8 mouse cellular contexts compared by ENCODE assay signal in the genomic region with DNA sequence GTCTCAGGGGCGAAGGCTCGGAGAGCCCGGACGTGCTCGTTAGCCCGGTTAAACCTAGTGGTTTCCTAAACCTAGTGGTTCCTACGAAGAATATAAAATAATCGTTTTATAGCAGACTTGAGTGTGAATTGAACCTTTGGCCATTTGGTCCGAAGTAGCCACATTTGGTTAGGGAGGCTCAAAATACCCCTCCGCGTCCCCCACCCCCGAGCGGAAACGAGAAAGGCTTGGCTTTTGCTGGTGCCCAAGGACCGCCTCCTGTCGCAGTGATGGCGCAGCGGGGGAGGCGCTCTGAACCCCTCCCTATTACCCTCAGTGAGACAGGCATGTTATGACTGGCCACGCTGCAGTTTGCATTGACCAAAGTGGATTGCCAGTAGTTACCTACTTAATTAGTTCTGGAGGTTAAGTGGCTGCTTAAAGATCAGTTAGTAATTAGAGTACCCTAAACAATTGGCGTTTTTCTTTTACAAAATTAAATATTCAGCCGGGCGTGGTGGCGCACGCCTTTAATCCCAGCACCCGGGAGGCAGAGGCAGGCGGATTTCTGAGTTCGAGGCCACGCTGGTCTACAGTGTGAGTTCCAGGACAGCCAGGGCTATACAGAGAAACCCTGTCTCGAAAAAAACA. TPM values are rescaled to one million over a fixed set of nuclear protein-coding genes. Genes with fewer than 3 reads are reported as not detected.
DNase-seq lines count a peak whose midpoint lies in the region; ATAC-seq and TF ChIP-seq lines count a peak whose summit lies in the region.

No protein-coding gene starts in this region.

- H3K9ac ChIP-seq in heart, embryonic 14.5 days (ENCODE audit: low read length): peak overlapping the region; percentile 89
- peak overlapping the region; percentile 92 for H3K9ac ChIP-seq in liver, embryonic 14.5 days (replicated peaks)
- H3K9ac ChIP-seq in stomach, embryonic 16.5 days (ENCODE audit: low read length): peak overlapping the region; percentile 97

- peak; percentile 92 for DNase-seq in CD4-positive, CD25-positive, alpha-beta regulatory T cell, adult 2 months (ENCODE audit: low read depth, low spot score)
- DNase-seq in kidney, postnatal 14 days: peak; percentile 88
- DNase-seq in liver, embryonic 14.5 days (ENCODE audit: low read depth in 3 of 3, low spot score in 3 of 3): peak; percentile 64 to 69 (median 65)
- DNase-seq in neural tube, embryonic 10.5 days (ENCODE audit: extremely low spot score, low spot score): peak; percentile 66

- H3K4me2 ChIP-seq in heart, embryonic 14.5 days (ENCODE audit: low read length): peak overlapping the region; percentile 99
- H3K4me2 ChIP-seq in liver, embryonic 14.5 days (ENCODE audit: low read depth): peak overlapping the region; percentile 97
- peak overlapping the region; percentile 95 for H3K4me2 ChIP-seq in stomach, embryonic 16.5 days (ENCODE audit: low read depth, low read length)

- peak overlapping the region; percentile 91 for H3K4me3 ChIP-seq in brown adipose tissue, adult 24 weeks (ENCODE audit: insufficient read depth, low read depth, low read length)
- peak overlapping the region; percentile 63 to 84 for H3K4me3 ChIP-seq in heart, embryonic 14.5 days (ENCODE audit: control insufficient read depth in 1 of 2, insufficient read depth in 1 of 2, low read depth in 1 of 2, low read length in 2 of 2)
- H3K4me3 ChIP-seq in liver, embryonic 14.5 days (ENCODE audit: insufficient read depth in 1 of 2, low read depth in 2 of 2, low read length in 2 of 2): peak overlapping the region; percentile 89 to 90
- peak overlapping the region; percentile 98 for H3K4me3 ChIP-seq in stomach, embryonic 16.5 days (replicated peaks; ENCODE audit: low read length)

- 1% methylated on average over 30 of the region's 30 CpGs for WGBS in heart, embryonic 14.5 days
- WGBS in liver, embryonic 14.5 days (ENCODE audit: insufficient replicate concordance): under 1% methylated on average over 30 of the region's 30 CpGs
- WGBS in stomach, embryonic 16.5 days: under 1% methylated on average over 30 of the region's 30 CpGs

- ATAC-seq in erythroid progenitor cell, adult 5-6 weeks (replicated peaks; ENCODE audit: low FRiP score, poor library complexity, severe bottlenecking): peak; percentile 83
- ATAC-seq in heart, embryonic 14.5 days (ENCODE audit: insufficient number of reproducible peaks, insufficient read depth, low FRiP score, low read depth): peak; percentile 45; the same call in 1 of the 2 replicates
- ATAC-seq in liver, embryonic 14.5 days (ENCODE audit: insufficient read depth): peak; percentile 64
- peak; percentile 38; the same call in 1 of the 2 replicates for ATAC-seq in stomach, embryonic 16.5 days (ENCODE audit: insufficient read depth, low FRiP score)

- H3K4me1 ChIP-seq in brown adipose tissue, adult 24 weeks (ENCODE audit: control insufficient read depth, insufficient read depth, insufficient read length, low read length): peaks cover 6% of the 10 kb centered on the region; the same call in 1 of the 2 replicates
- H3K4me1 ChIP-seq in heart, embryonic 14.5 days (ENCODE audit: control insufficient read depth in 2 of 2, insufficient read depth in 2 of 2, low read length in 2 of 2): peaks cover 7 to 28% of the 10 kb centered on the region in 2 experiments
- peaks cover 11 to 15% of the 10 kb centered on the region in 2 experiments for H3K4me1 ChIP-seq in liver, embryonic 14.5 days (replicated peaks; ENCODE audit: control insufficient read depth in 2 of 2, insufficient read depth in 2 of 2, low read length in 1 of 2)
- H3K4me1 ChIP-seq in stomach, embryonic 16.5 days (ENCODE audit: control insufficient read depth, insufficient read depth, low read length): peaks cover 18% of the 10 kb centered on the region

- peaks cover 45% of the 10 kb centered on the region for H3K36me3 ChIP-seq in heart, embryonic 14.5 days (ENCODE audit: control insufficient read depth, insufficient read depth, low read length)
- peaks cover 38% of the 10 kb centered on the region for H3K36me3 ChIP-seq in liver, embryonic 14.5 days (replicated peaks; ENCODE audit: control insufficient read depth, insufficient read depth, low read depth)
- peaks cover 8% of the 10 kb centered on the region; the same call in 1 of the 2 replicates for H3K36me3 ChIP-seq in stomach, embryonic 16.5 days (ENCODE audit: control insufficient read depth, insufficient read depth, low read length)

- TF ChIP-seq EP300 in liver, embryonic 14.5 days (IDR thresholded peaks at IDR 0.05; ENCODE audit: low read depth): no peak

- TF ChIP-seq CTCF in liver, embryonic 14.5 days (IDR thresholded peaks at IDR 0.05; ENCODE audit: low read depth): no peak

- no peaks in the 10 kb centered on the region for H3K9me3 ChIP-seq in heart, embryonic 14.5 days (ENCODE audit: control insufficient read depth, low read length)
- peaks cover 20% of the 10 kb centered on the region for H3K9me3 ChIP-seq in liver, embryonic 14.5 days (ENCODE audit: control insufficient read depth, low read length)
- no peaks in the 10 kb centered on the region for H3K9me3 ChIP-seq in stomach, embryonic 16.5 days (replicated peaks; ENCODE audit: control insufficient read depth, low read length)

- H3K27me3 ChIP-seq in heart, embryonic 14.5 days (ENCODE audit: control insufficient read depth, insufficient read depth, low read length): no peaks in the 10 kb centered on the region
- H3K27me3 ChIP-seq in liver, embryonic 14.5 days (ENCODE audit: control insufficient read depth, insufficient read depth, low read length): no peaks in the 10 kb centered on the region
- H3K27me3 ChIP-seq in stomach, embryonic 16.5 days (ENCODE audit: control insufficient read depth, insufficient read depth, low read length): no peaks in the 10 kb centered on the region

- H3K27ac ChIP-seq in brown adipose tissue, adult 24 weeks (replicated peaks; ENCODE audit: low read depth, low read length): peak overlapping the region; percentile 76
- H3K27ac ChIP-seq in heart, embryonic 14.5 days (replicated peaks in 1 of 2; ENCODE audit: control insufficient read depth in 1 of 2, insufficient read depth in 1 of 2, low read depth in 2 of 2, low read length in 2 of 2): peak overlapping the region; percentile 95 to 96
- peak overlapping the region; percentile 94 for H3K27ac ChIP-seq in liver, embryonic 14.5 days
- peak overlapping the region; percentile 99 for H3K27ac ChIP-seq in stomach, embryonic 16.5 days (ENCODE audit: low read length)

RNA-seq across cellular contexts. Expression of gene Ppia, which starts 1.3 kb away (rescaled TPM):
- polyA plus RNA-seq in brown adipose tissue, adult 24 weeks (2012; ENCODE audit: insufficient read depth, insufficient read length, missing spikeins): 1,997 and 2,277 TPM in 2 replicates
- total RNA-seq in erythroid progenitor cell, adult 5-6 weeks (2015; ENCODE audit: low replicate concordance): 1,149 and 1,152 TPM in 2 replicates
- total RNA-seq in erythroid progenitor cell, adult 5-6 weeks (2017; ENCODE audit: low replicate concordance): 288 and 328 TPM in 2 replicates
- 4,253 and 4,441 TPM in 2 replicates for polyA plus RNA-seq in heart, embryonic 14.5 days (2014; fragmentation: Nextera tagmentation; extraction: Ambion mirVana)
- polyA plus RNA-seq in liver, embryonic 14.5 days (2012; rRNA removed): 1,485 and 1,780 TPM in 2 replicates
- polyA plus RNA-seq in liver, embryonic 14.5 days (2014; fragmentation: Nextera tagmentation; extraction: Ambion mirVana): 3,165 and 3,291 TPM in 2 replicates
- 4,720 and 4,955 TPM in 2 replicates for polyA plus RNA-seq in stomach, embryonic 16.5 days (2015; fragmentation: Nextera tagmentation; extraction: Ambion mirVana)

RNA-seq across cellular contexts. Expression of gene Zmiz2, which starts 27.6 kb away (rescaled TPM):
- polyA plus RNA-seq in brown adipose tissue, adult 24 weeks (2012; ENCODE audit: insufficient read depth, insufficient read length, missing spikeins): 20.4 and 25.1 TPM in 2 replicates
- total RNA-seq in erythroid progenitor cell, adult 5-6 weeks (2015; ENCODE audit: low replicate concordance): 16.6 and 17.6 TPM in 2 replicates
- 5.1 and 7.8 TPM in 2 replicates for total RNA-seq in erythroid progenitor cell, adult 5-6 weeks (2017; ENCODE audit: low replicate concordance)
- polyA plus RNA-seq in heart, embryonic 14.5 days (2014; fragmentation: Nextera tagmentation; extraction: Ambion mirVana): 8.2 and 9.1 TPM in 2 replicates
- polyA plus RNA-seq in liver, embryonic 14.5 days (2012; rRNA removed): 7.3 and 9.4 TPM in 2 replicates
- 3.9 and 4.1 TPM in 2 replicates for polyA plus RNA-seq in liver, embryonic 14.5 days (2014; fragmentation: Nextera tagmentation; extraction: Ambion mirVana)
- polyA plus RNA-seq in stomach, embryonic 16.5 days (2015; fragmentation: Nextera tagmentation; extraction: Ambion mirVana): 9.8 and 10.2 TPM in 2 replicates

RNA-seq across cellular contexts. Expression of gene H2afv, which starts 27.7 kb away (rescaled TPM):
- polyA plus RNA-seq in brown adipose tissue, adult 24 weeks (2012; ENCODE audit: insufficient read depth, insufficient read length, missing spikeins): 54.3 and 66.3 TPM in 2 replicates
- 180 and 209 TPM in 2 replicates for total RNA-seq in erythroid progenitor cell, adult 5-6 weeks (2015; ENCODE audit: low replicate concordance)
- total RNA-seq in erythroid progenitor cell, adult 5-6 weeks (2017; ENCODE audit: low replicate concordance): 100 and 160 TPM in 2 replicates
- polyA plus RNA-seq in heart, embryonic 14.5 days (2014; fragmentation: Nextera tagmentation; extraction: Ambion mirVana): 377 and 424 TPM in 2 replicates
- polyA plus RNA-seq in liver, embryonic 14.5 days (2012; rRNA removed): 35.2 and 44.2 TPM in 2 replicates
- polyA plus RNA-seq in liver, embryonic 14.5 days (2014; fragmentation: Nextera tagmentation; extraction: Ambion mirVana): 117 and 119 TPM in 2 replicates
- polyA plus RNA-seq in stomach, embryonic 16.5 days (2015; fragmentation: Nextera tagmentation; extraction: Ambion mirVana): 357 and 363 TPM in 2 replicates

RNA-seq across cellular contexts. Expression of gene Purb, which starts 59.2 kb away (rescaled TPM):
- 25.2 and 39.9 TPM in 2 replicates for polyA plus RNA-seq in brown adipose tissue, adult 24 weeks (2012; ENCODE audit: insufficient read depth, insufficient read length, missing spikeins)
- 40.7 and 50.7 TPM in 2 replicates for total RNA-seq in erythroid progenitor cell, adult 5-6 weeks (2015; ENCODE audit: low replicate concordance)
- 41.3 and 43.5 TPM in 2 replicates for total RNA-seq in erythroid progenitor cell, adult 5-6 weeks (2017; ENCODE audit: low replicate concordance)
- 21.8 and 24.3 TPM in 2 replicates for polyA plus RNA-seq in heart, embryonic 14.5 days (2014; fragmentation: Nextera tagmentation; extraction: Ambion mirVana)
- polyA plus RNA-seq in liver, embryonic 14.5 days (2012; rRNA removed): 4.1 and 6.2 TPM in 2 replicates
- polyA plus RNA-seq in liver, embryonic 14.5 days (2014; fragmentation: Nextera tagmentation; extraction: Ambion mirVana): 6.2 TPM in 2 replicates
- polyA plus RNA-seq in stomach, embryonic 16.5 days (2015; fragmentation: Nextera tagmentation; extraction: Ambion mirVana): 30.9 and 31.0 TPM in 2 replicates

Comparison
In these comparisons a context has a peak if more than half of its experiments do, and no peak if none do; other contexts are left out.
1. Peak in every context shown above with its lines: DNase-seq, ATAC-seq, H3K4me3 ChIP-seq and H3K27ac ChIP-seq.